Mouse (Mus musculus) embryonic facial prominence, embryonic 11.5 days (tissue): Measurements from ENCODE around the gene Capn11. TPM values are rescaled to one million over a fixed set of nuclear protein-coding genes. Genes with fewer than 3 reads are reported as not detected.

ENCODE experiments used
- ATAC-seq: fragments of 200-750 bp; cut with Nextera tagmentation; replicated peaks from 2 replicates; pipeline ENCODE4 v1.8.0; 2017; ENCODE audit warnings: low read depth; ENCODE audit not compliant: insufficient number of reproducible peaks, low FRiP score, low TSS enrichment
- DNase-seq: peaks from one replicate; pipeline ENCODE4 v3.0.0-alpha.2; 2015; ENCODE audit warnings: low spot score
- H3K27ac ChIP-seq: fragments of 300-500 bp; sonication (generic); replicated peaks from 2 replicates; pipeline ENCODE4 v1.5.1; 2014; ENCODE audit warnings: mild to moderate bottlenecking, low read depth, low read length, control low read depth
- H3K27me3 ChIP-seq: fragments of 300-500 bp; sonication (generic); 2 replicates; pipeline ENCODE4 v1.6.1; 2014; ENCODE audit warnings: mild to moderate bottlenecking, low read length, moderate library complexity, mixed read lengths; ENCODE audit not compliant: control insufficient read depth, insufficient read depth
- H3K36me3 ChIP-seq: fragments of 300-500 bp; sonication (generic); replicated peaks from 2 replicates; pipeline ENCODE4 v1.6.1; 2014; ENCODE audit warnings: low read depth, mild to moderate bottlenecking, low read length, moderate library complexity, mixed read lengths; ENCODE audit not compliant: control insufficient read depth, insufficient read depth
- H3K4me1 ChIP-seq: fragments of 300-500 bp; sonication (generic); 2 replicates; pipeline ENCODE4 v1.6.1; 2014; ENCODE audit warnings: low read length, mixed read lengths; ENCODE audit not compliant: control insufficient read depth, insufficient read depth
- H3K4me2 ChIP-seq: fragments of 300-500 bp; sonication (generic); 2 replicates; pipeline ENCODE4 v1.6.1; 2014; ENCODE audit warnings: low read depth, mild to moderate bottlenecking, control low read depth, low read length, moderate library complexity
- H3K4me3 ChIP-seq: fragments of 300-500 bp; sonication (generic); 2 replicates; pipeline ENCODE4 v1.5.1; 2014; ENCODE audit warnings: low read depth, low read length, control low read depth
- H3K9ac ChIP-seq: fragments of 300-500 bp; sonication (generic); replicated peaks from 2 replicates; pipeline ENCODE4 v1.6.1; 2014; ENCODE audit warnings: mild to moderate bottlenecking, control low read depth, low read length
- H3K9me3 ChIP-seq: fragments of 300-500 bp; sonication (generic); replicated peaks from 2 replicates; pipeline ENCODE4 v1.6.1; 2016; ENCODE audit warnings: mild to moderate bottlenecking, low read length, inconsistent platforms, mixed read lengths; ENCODE audit not compliant: control insufficient read depth
- WGBS: fragments of 180-500 bp; shearing (Covaris S2); extraction: QIAGEN DNeasy Blood & Tissue Kit; methylation state at CpG from one replicate; pipeline ENCODE4 v1.1.7; 2014; 5-methylcytosine and 5-hydroxymethylcytosine counted together
- polyA plus RNA-seq: library from polyadenylated mRNA; unstranded; fragments of >200 nt; fragmentation: Nextera tagmentation; extraction: Ambion mirVana; gene quantifications from 2 replicates; pipeline ENCODE4 v1.2.1, GENCODE M21; 2014

The Capn11 gene
- polyA plus RNA-seq, 1 experiment from 2014 or later, result 0.28 TPM

- Histone ChIP-seq H3K4me2 (peak overlapping the region; percentile 93), H3K27me3 (peaks cover 6% of the 10 kb centered on the region), H3K9me3 (no peaks in the 10 kb centered on the region), H3K4me3 (peak overlapping the region; percentile 47; the same call in 1 of the 2 replicates), H3K4me1 (peaks cover 14% of the 10 kb centered on the region), H3K36me3 (no peaks in the 10 kb centered on the region), H3K9ac (no peak overlapping the region), H3K27ac (no peak overlapping the region)
- 34% methylated on average over 8 of the region's 8 CpGs for WGBS
- DNase-seq (no peak), ATAC-seq (no peak)
Observed at GRCm38 (mm10) chr17:45594195-45594594, 64.9 kb downstream of the Capn11 start.

GRCm38 (mm10) chr17:45593479-45593878 lies 65.6 kb downstream of the Capn11 start:
- peaks cover 14% of the 10 kb centered on the region for H3K4me1 ChIP-seq
- 0 out of 2 replicates have a peak overlapping the region, but pooled peaks have one; percentile 10 for H3K4me2 ChIP-seq
- no peaks in the 10 kb centered on the region for H3K36me3 ChIP-seq
- no peak overlapping the region for H3K9ac ChIP-seq
- no peak for DNase-seq
- ATAC-seq, result no peak
- peaks cover 6% of the 10 kb centered on the region for H3K27me3 ChIP-seq
- H3K27ac ChIP-seq, result no peak overlapping the region
- no peaks in the 10 kb centered on the region for H3K9me3 ChIP-seq
- no peak overlapping the region; the same call in 1 of the 2 replicates for H3K4me3 ChIP-seq
- 32% methylated on average over 8 of the region's 8 CpGs for WGBS

DNA sequence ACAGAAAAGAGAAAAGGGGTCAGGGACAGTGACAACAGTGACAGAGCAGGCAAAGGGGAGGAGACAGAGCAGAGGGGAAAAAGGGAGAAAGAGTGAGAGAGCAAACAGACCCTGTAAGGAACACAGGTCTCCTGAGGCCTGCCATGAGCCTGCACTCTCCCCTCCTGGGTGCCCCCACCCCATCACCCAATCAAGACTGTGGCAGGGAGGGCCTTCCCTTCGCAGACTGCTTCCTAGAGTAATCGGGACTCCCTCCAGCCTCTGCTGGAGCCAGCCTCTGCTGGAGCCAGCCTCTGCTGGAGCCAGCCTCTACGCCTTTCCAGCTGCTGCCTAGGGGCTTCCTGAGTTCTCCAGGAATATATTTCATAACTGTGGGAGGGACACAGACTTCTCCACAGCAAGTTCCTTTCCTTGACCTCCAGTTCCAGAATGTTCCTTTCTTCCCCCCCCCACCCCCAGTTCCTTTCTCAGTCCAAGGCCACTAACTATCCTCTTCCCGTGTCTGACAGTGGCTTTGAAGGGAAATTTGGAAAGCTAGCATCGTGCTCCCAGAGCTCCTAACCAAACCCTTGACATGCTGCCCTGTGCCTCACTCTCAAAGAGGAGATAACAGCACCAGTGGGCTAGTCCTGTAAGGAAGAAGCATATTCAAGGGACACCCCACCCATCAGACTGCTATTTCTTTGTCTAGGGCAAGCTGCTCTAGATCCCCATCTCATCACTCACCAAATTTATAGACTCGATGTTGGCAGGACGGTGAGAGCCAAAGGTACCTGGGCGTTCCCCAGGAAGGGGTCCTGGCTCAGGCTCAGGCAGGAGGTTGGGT lies 66.3 kb downstream of the Capn11 start:
- Histone ChIP-seq H3K4me3 (no peak overlapping the region), H3K27ac (no peak overlapping the region), H3K4me1 (peaks cover 14% of the 10 kb centered on the region), H3K9me3 (no peaks in the 10 kb centered on the region), H3K27me3 (peaks cover 6% of the 10 kb centered on the region), H3K9ac (peak overlapping the region; percentile 34; the same call in 1 of the 2 replicates), H3K4me2 (peak overlapping the region; percentile 7; the same call in 1 of the 2 replicates), H3K36me3 (no peaks in the 10 kb centered on the region)
- no peak for ATAC-seq
- DNase-seq, result no peak
- WGBS, result 56% methylated on average over 8 of the region's 8 CpGs

GRCm38 (mm10) chr17:45591701-45592605 lies 67.2 kb downstream of the Capn11 start:
- no peak for DNase-seq
- H3K36me3 ChIP-seq, result no peaks in the 10 kb centered on the region
- H3K4me1 ChIP-seq, result peaks cover 14% of the 10 kb centered on the region
- no peak overlapping the region for H3K27ac ChIP-seq
- no peak overlapping the region for H3K4me3 ChIP-seq
- H3K9ac ChIP-seq, result peak overlapping the region; percentile 34
- no peak for ATAC-seq
- H3K27me3 ChIP-seq, result peaks cover 6% of the 10 kb centered on the region
- no peaks in the 10 kb centered on the region for H3K9me3 ChIP-seq
- H3K4me2 ChIP-seq, result no peak overlapping the region
- 39% methylated on average over 16 of the region's 16 CpGs for WGBS

DNA sequence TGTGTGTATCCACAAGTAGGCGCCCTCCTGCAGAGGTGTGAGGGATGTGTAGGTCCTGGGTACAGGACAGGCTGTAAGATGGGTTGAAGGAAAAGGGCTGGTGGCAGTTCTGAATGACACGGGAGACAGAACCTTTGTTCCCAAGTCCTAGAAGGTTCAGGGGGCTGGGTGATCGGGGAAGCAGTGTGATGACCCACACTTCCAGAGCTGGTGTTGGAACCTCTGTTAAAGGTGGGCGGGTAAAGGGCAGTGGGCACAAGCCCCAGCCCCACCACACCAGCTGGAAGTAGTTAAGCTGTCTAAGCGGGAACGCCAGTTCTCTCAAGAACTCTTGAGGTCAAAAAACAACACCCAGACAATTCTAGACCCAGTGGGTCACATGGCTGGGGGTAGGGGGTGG lies 68.7 kb downstream of the Capn11 start:
- no peaks in the 10 kb centered on the region for H3K36me3 ChIP-seq
- peaks cover 12% of the 10 kb centered on the region for H3K4me1 ChIP-seq
- H3K27me3 ChIP-seq, result peaks cover 6% of the 10 kb centered on the region
- H3K27ac ChIP-seq, result no peak overlapping the region
- no peak overlapping the region for H3K9ac ChIP-seq
- no peak overlapping the region for H3K4me2 ChIP-seq
- no peaks in the 10 kb centered on the region for H3K9me3 ChIP-seq
- ATAC-seq, result no peak
- H3K4me3 ChIP-seq, result no peak overlapping the region
- DNase-seq, result no peak
- WGBS, result 60% methylated on average over 6 of the region's 6 CpGs

DNA sequence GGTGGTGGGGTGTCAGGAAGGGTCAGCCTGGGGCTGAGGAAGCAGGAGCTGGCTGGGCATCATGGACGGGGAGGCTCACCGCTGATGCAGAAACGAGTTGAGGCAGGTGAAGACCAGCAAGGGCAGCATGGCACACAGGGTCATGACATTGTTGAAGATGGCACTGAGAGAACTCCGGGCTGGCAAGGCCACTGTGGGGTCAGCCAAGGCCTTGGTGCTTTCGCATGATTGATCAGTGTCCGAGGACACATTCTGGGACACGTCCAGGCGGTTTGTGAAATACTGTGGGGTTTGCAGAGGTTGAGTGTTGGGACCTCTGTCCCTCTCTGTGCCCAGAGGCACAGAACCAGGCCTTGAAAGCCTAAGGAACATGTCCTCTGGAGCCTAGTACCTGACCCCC lies 69.3 kb downstream of the Capn11 start:
- H3K36me3 ChIP-seq, result no peaks in the 10 kb centered on the region
- no peak overlapping the region for H3K4me3 ChIP-seq
- no peak overlapping the region for H3K27ac ChIP-seq
- no peak overlapping the region for H3K9ac ChIP-seq
- ATAC-seq (no peak), DNase-seq (no peak)
- H3K4me2 ChIP-seq, result no peak overlapping the region
- H3K4me1 ChIP-seq, result peaks cover 10% of the 10 kb centered on the region
- peaks cover 6% of the 10 kb centered on the region for H3K27me3 ChIP-seq
- H3K9me3 ChIP-seq, result no peaks in the 10 kb centered on the region
- 96% methylated on average over 8 of the region's 8 CpGs for WGBS

DNA sequence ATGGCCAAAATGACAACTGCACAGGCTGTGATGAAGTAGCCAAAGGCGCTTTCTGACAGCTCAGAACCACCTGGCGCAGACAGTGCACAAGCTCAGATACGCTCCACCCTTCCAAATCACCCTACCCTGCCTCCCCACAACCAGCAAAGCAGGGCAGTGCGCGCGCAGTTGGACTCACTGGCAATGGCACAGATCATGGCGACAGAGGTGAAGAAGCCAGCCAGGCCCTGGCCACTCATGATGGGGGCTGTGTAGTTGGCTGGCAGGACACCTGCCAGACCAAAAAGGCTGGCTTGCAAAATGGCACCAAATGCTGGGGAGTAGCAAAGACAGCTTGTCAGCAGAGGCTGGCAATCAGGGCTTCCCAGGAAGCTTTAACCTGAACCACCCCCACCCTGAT lies 69.9 kb downstream of the Capn11 start:
- H3K9me3 ChIP-seq, result no peaks in the 10 kb centered on the region
- WGBS, result 95% methylated on average over 7 of the region's 7 CpGs
- peaks cover 8% of the 10 kb centered on the region for H3K4me1 ChIP-seq
- H3K4me3 ChIP-seq, result no peak overlapping the region
- no peak overlapping the region for H3K9ac ChIP-seq
- no peak for DNase-seq
- peaks cover 3% of the 10 kb centered on the region for H3K27me3 ChIP-seq
- H3K4me2 ChIP-seq, result no peak overlapping the region
- no peak for ATAC-seq
- no peak overlapping the region for H3K27ac ChIP-seq
- H3K36me3 ChIP-seq, result no peaks in the 10 kb centered on the region
